In genomic region chr17:35978811-35979400, GRCm38 (mm10) we compare ENCODE assay signal across 8 mouse cellular contexts. TPM values are rescaled to one million over a fixed set of nuclear protein-coding genes. Genes with fewer than 3 reads are reported as not detected.
DNase-seq lines count a peak whose midpoint lies in the region; ATAC-seq and TF ChIP-seq lines count a peak whose summit lies in the region.

No protein-coding gene starts in this region.

- no peaks in the 10 kb centered on the region for H3K36me3 ChIP-seq in heart, adult 2 months (ENCODE audit: control insufficient read depth, insufficient read depth, low read length)
- peaks cover 66% of the 10 kb centered on the region for H3K36me3 ChIP-seq in E14TG2a.4 (ENCODE audit: insufficient read depth, low read length)
- H3K36me3 ChIP-seq in heart, postnatal 0 days (replicated peaks; ENCODE audit: control insufficient read depth, insufficient read depth, low read length) = peaks cover 45% of the 10 kb centered on the region
- peaks cover 49% of the 10 kb centered on the region for H3K36me3 ChIP-seq in limb, embryonic 13.5 days
- peaks cover 12% of the 10 kb centered on the region for H3K36me3 ChIP-seq in midbrain, embryonic 15.5 days (replicated peaks)

- no peak for TF ChIP-seq CTCF in heart, adult 2 months (IDR thresholded peaks at IDR 0.05)
- no peak for TF ChIP-seq CTCF in E14TG2a.4 (conservative IDR thresholded peaks at IDR 0.05; ENCODE audit: low read length)
- no peak for TF ChIP-seq CTCF in heart, postnatal 0 days (IDR thresholded peaks at IDR 0.05; ENCODE audit: low read depth)

- peak overlapping the region; percentile 65 for H3K4me3 ChIP-seq in heart, adult 2 months
- peak overlapping the region; percentile 93 for H3K4me3 ChIP-seq in E14TG2a.4 (replicated peaks; ENCODE audit: low read length)
- peak overlapping the region; percentile 87 for H3K4me3 ChIP-seq in heart, postnatal 0 days (ENCODE audit: low read depth, low read length)
- peak overlapping the region; percentile 87 for H3K4me3 ChIP-seq in limb, embryonic 13.5 days
- H3K4me3 ChIP-seq in midbrain, embryonic 15.5 days = peak overlapping the region; percentile 80

- H3K79me2 ChIP-seq in heart, adult 2 months (replicated peaks; ENCODE audit: control insufficient read depth, insufficient read depth, low read length) = no peaks in the 10 kb centered on the region

- H3K9ac ChIP-seq in heart, adult 2 months (ENCODE audit: low read depth, low read length) = peak overlapping the region; percentile 81
- peak overlapping the region; percentile 73 for H3K9ac ChIP-seq in heart, postnatal 0 days (replicated peaks; ENCODE audit: low read depth, low read length)
- peak overlapping the region; percentile 89 for H3K9ac ChIP-seq in limb, embryonic 13.5 days
- H3K9ac ChIP-seq in midbrain, embryonic 15.5 days = peak overlapping the region; percentile 79

- DNase-seq in heart, adult 2 months = no peak
- DNase-seq in heart, postnatal 36 days = no peak
- peak; percentile 91 for DNase-seq in embryo, embryonic 11 days
- DNase-seq in heart, postnatal 0 days (ENCODE audit: low spot score) = peak; percentile 64
- DNase-seq in adipocyte (ENCODE audit: low spot score) = no peak

- intact Hi-C loops in heart, adult 2 months (cut with DNase I) = loop anchor here (1.0 to 10.0 kb wide), 3 partner anchors 9 to 144 kb away; partner anchors contain the start of gene Tubb5
- intact Hi-C loops in heart, postnatal 36 days (cut with DNase I) = loop anchor here (1.0 kb wide), 1 partner anchor 10 kb away; the partner anchor contains the start of gene Abcf1

- H3K4me2 ChIP-seq in heart, postnatal 0 days (ENCODE audit: low read depth, low read length) = peak overlapping the region; percentile 87
- H3K4me2 ChIP-seq in limb, embryonic 13.5 days (replicated peaks) = peak overlapping the region; percentile 89
- peak overlapping the region; percentile 94 for H3K4me2 ChIP-seq in midbrain, embryonic 15.5 days

- H3K27ac ChIP-seq in heart, adult 2 months = peak overlapping the region; percentile 89
- H3K27ac ChIP-seq in heart, postnatal 0 days (ENCODE audit: low read depth) = peak overlapping the region; percentile 89
- H3K27ac ChIP-seq in limb, embryonic 13.5 days = peak overlapping the region; percentile 90
- H3K27ac ChIP-seq in midbrain, embryonic 15.5 days = peak overlapping the region; percentile 98

- peaks cover 2% of the 10 kb centered on the region for H3K4me1 ChIP-seq in heart, adult 2 months (ENCODE audit: control insufficient read depth, insufficient read depth, low read length)
- H3K4me1 ChIP-seq in E14TG2a.4 (replicated peaks; ENCODE audit: low read depth, low read length) = peaks cover 59% of the 10 kb centered on the region
- H3K4me1 ChIP-seq in heart, postnatal 0 days (ENCODE audit: control insufficient read depth, insufficient read depth) = 0 out of 2 replicates have a peak, but pooled peaks cover 7% of the 10 kb centered on the region
- H3K4me1 ChIP-seq in limb, embryonic 13.5 days = peaks cover 19% of the 10 kb centered on the region
- peaks cover 23% of the 10 kb centered on the region for H3K4me1 ChIP-seq in midbrain, embryonic 15.5 days

- H3K27me3 ChIP-seq in heart, adult 2 months (ENCODE audit: control insufficient read depth, insufficient read depth, low read length) = no peaks in the 10 kb centered on the region
- no peaks in the 10 kb centered on the region for H3K27me3 ChIP-seq in E14TG2a.4 (ENCODE audit: insufficient read depth, low read length)
- no peaks in the 10 kb centered on the region for H3K27me3 ChIP-seq in heart, postnatal 0 days (ENCODE audit: control insufficient read depth, insufficient read depth, low read length)
- no peaks in the 10 kb centered on the region for H3K27me3 ChIP-seq in limb, embryonic 13.5 days
- no peaks in the 10 kb centered on the region for H3K27me3 ChIP-seq in midbrain, embryonic 15.5 days (replicated peaks)

- 0 out of 2 replicates have a peak, but pooled peaks have one; percentile 39 for TF ChIP-seq POLR2A in heart, adult 2 months (IDR thresholded peaks at IDR 0.05; ENCODE audit: insufficient read depth, low read depth, low read length)

- ATAC-seq in heart, postnatal 0 days (ENCODE audit: insufficient read depth, low read depth) = peak; percentile 53
- ATAC-seq in limb, embryonic 13.5 days (ENCODE audit: low FRiP score, low read depth) = peak; percentile 82
- ATAC-seq in midbrain, embryonic 15.5 days (replicated peaks) = peak; percentile 90

- no peak for TF ChIP-seq EP300 in heart, adult 2 months (IDR thresholded peaks at IDR 0.05; ENCODE audit: insufficient read depth, low read depth, low read length)
- TF ChIP-seq EP300 in heart, postnatal 0 days (IDR thresholded peaks at IDR 0.05; ENCODE audit: low read depth) = no peak

- under 1% methylated on average over 41 of the region's 41 CpGs for WGBS in heart, adult 2 months
- WGBS in heart, postnatal 0 days = under 1% methylated on average over 41 of the region's 41 CpGs
- under 1% methylated on average over 41 of the region's 41 CpGs for WGBS in limb, embryonic 13.5 days
- WGBS in midbrain, embryonic 15.5 days = under 1% methylated on average over 41 of the region's 41 CpGs

- no peaks in the 10 kb centered on the region for H3K9me3 ChIP-seq in E14TG2a.4 (ENCODE audit: low read length)
- H3K9me3 ChIP-seq in heart, postnatal 0 days (replicated peaks; ENCODE audit: control insufficient read depth, low read length) = no peaks in the 10 kb centered on the region
- H3K9me3 ChIP-seq in limb, embryonic 13.5 days = no peaks in the 10 kb centered on the region
- no peaks in the 10 kb centered on the region for H3K9me3 ChIP-seq in midbrain, embryonic 15.5 days

RNA-seq across cellular contexts. Expression of gene Gnl1, which starts 0.7 kb away (rescaled TPM):
- 10 to 100 TPM; 27.4 to 35.6 TPM for total RNA-seq in heart, adult 2 months (2021)
- polyA plus RNA-seq in heart, adult 2 months (2012; rRNA removed) = 17.0 and 18.2 TPM in 2 replicates
- total RNA-seq in heart, postnatal 36 days (2021) = 10 to 100 TPM; 28.6 to 32.7 TPM
- 18.7 and 27.2 TPM in 2 replicates for total RNA-seq in heart, postnatal 0 days (2014; rRNA removed; ENCODE audit: low replicate concordance)
- 26.2 and 30.0 TPM in 2 replicates for polyA plus RNA-seq in heart, postnatal 0 days (2015; fragmentation: Nextera tagmentation; extraction: Ambion mirVana)
- polyA plus RNA-seq in limb, embryonic 13.5 days (2015; fragmentation: Nextera tagmentation; extraction: Ambion mirVana) = 60.8 and 65.1 TPM in 2 replicates
- 62.6 and 64.8 TPM in 2 replicates for polyA plus RNA-seq in midbrain, embryonic 15.5 days (2015; fragmentation: Nextera tagmentation; extraction: Ambion mirVana)

RNA-seq across cellular contexts. Expression of gene Prr3, which starts 1.1 kb away (rescaled TPM):
- total RNA-seq in heart, adult 2 months (2021) = 1 to 10 TPM; 3.9 to 4.3 TPM
- polyA plus RNA-seq in heart, adult 2 months (2012; rRNA removed) = 6.8 and 7.6 TPM in 2 replicates
- 1 to 10 TPM; 3.9 to 6.3 TPM for total RNA-seq in heart, postnatal 36 days (2021)
- 0.61 and 20.4 TPM in 2 replicates for total RNA-seq in heart, postnatal 0 days (2014; rRNA removed; ENCODE audit: low replicate concordance)
- 6.7 and 8.6 TPM in 2 replicates for polyA plus RNA-seq in heart, postnatal 0 days (2015; fragmentation: Nextera tagmentation; extraction: Ambion mirVana)
- 44.4 and 46.4 TPM in 2 replicates for polyA plus RNA-seq in limb, embryonic 13.5 days (2015; fragmentation: Nextera tagmentation; extraction: Ambion mirVana)
- polyA plus RNA-seq in midbrain, embryonic 15.5 days (2015; fragmentation: Nextera tagmentation; extraction: Ambion mirVana) = 99.3 and 102 TPM in 2 replicates

RNA-seq across cellular contexts. Expression of gene Abcf1, which starts 9.3 kb away (rescaled TPM):
- 10 to 100 TPM; 63.0 to 75.2 TPM for total RNA-seq in heart, adult 2 months (2021)
- 54.5 and 59.6 TPM in 2 replicates for polyA plus RNA-seq in heart, adult 2 months (2012; rRNA removed)
- total RNA-seq in heart, postnatal 36 days (2021) = 10 to 100 TPM; 69.8 to 73.4 TPM
- 44.0 and 47.0 TPM in 2 replicates for total RNA-seq in heart, postnatal 0 days (2014; rRNA removed; ENCODE audit: low replicate concordance)
- 68.5 and 74.5 TPM in 2 replicates for polyA plus RNA-seq in heart, postnatal 0 days (2015; fragmentation: Nextera tagmentation; extraction: Ambion mirVana)
- polyA plus RNA-seq in limb, embryonic 13.5 days (2015; fragmentation: Nextera tagmentation; extraction: Ambion mirVana) = 104 and 109 TPM in 2 replicates
- 89.3 and 92.1 TPM in 2 replicates for polyA plus RNA-seq in midbrain, embryonic 15.5 days (2015; fragmentation: Nextera tagmentation; extraction: Ambion mirVana)

RNA-seq across cellular contexts. Expression of gene H2-T24, which starts 41.5 kb away (rescaled TPM):
- total RNA-seq in heart, adult 2 months (2021) = 1 to 10 TPM; 7.5 to 9.6 TPM
- 4.3 and 9.4 TPM in 2 replicates for polyA plus RNA-seq in heart, adult 2 months (2012; rRNA removed)
- 10 to 100 TPM in 1 of 2 experiments, 1 to 10 TPM in 1; 6.5 to 14.0 TPM for total RNA-seq in heart, postnatal 36 days (2021)
- total RNA-seq in heart, postnatal 0 days (2014; rRNA removed; ENCODE audit: low replicate concordance) = 6.2 TPM in 1 of 2 replicates, not detected in the other
- 1.8 TPM in 2 replicates for polyA plus RNA-seq in heart, postnatal 0 days (2015; fragmentation: Nextera tagmentation; extraction: Ambion mirVana)
- polyA plus RNA-seq in limb, embryonic 13.5 days (2015; fragmentation: Nextera tagmentation; extraction: Ambion mirVana) = 3.4 and 4.1 TPM in 2 replicates
- 8.4 and 10.0 TPM in 2 replicates for polyA plus RNA-seq in midbrain, embryonic 15.5 days (2015; fragmentation: Nextera tagmentation; extraction: Ambion mirVana)

RNA-seq across cellular contexts. Expression of gene H2-T23, which starts 53.7 kb away (rescaled TPM):
- 10 to 100 TPM; 27.3 to 34.1 TPM for total RNA-seq in heart, adult 2 months (2021)
- polyA plus RNA-seq in heart, adult 2 months (2012; rRNA removed) = 43.4 and 46.4 TPM in 2 replicates
- 10 to 100 TPM; 23.7 to 38.9 TPM for total RNA-seq in heart, postnatal 36 days (2021)
- 19.2 and 34.8 TPM in 2 replicates for total RNA-seq in heart, postnatal 0 days (2014; rRNA removed; ENCODE audit: low replicate concordance)
- 10.3 and 10.8 TPM in 2 replicates for polyA plus RNA-seq in heart, postnatal 0 days (2015; fragmentation: Nextera tagmentation; extraction: Ambion mirVana)
- 7.3 TPM in 2 replicates for polyA plus RNA-seq in limb, embryonic 13.5 days (2015; fragmentation: Nextera tagmentation; extraction: Ambion mirVana)
- polyA plus RNA-seq in midbrain, embryonic 15.5 days (2015; fragmentation: Nextera tagmentation; extraction: Ambion mirVana) = 5.5 and 6.6 TPM in 2 replicates

Comparison
In these comparisons a context has a peak if more than half of its experiments do, and no peak if none do; other contexts are left out.
1. DNase-seq: peak in embryo, embryonic 11 days (single experiment) and heart, postnatal 0 days (single experiment); none in heart, adult 2 months (0 of 2), heart, postnatal 36 days (0 of 2) and adipocyte (single experiment).
2. Peak in every context shown above with its lines, with median percentiles within 50 percentile points of each other: H3K27ac ChIP-seq, H3K4me3 ChIP-seq, H3K9ac ChIP-seq, ATAC-seq and H3K4me2 ChIP-seq.